Mouse (Mus musculus): ENCODE measurements around the gene Eif4e3. TPM values are rescaled to one million over a fixed set of nuclear protein-coding genes. Genes with fewer than 3 reads are reported as not detected.

Eif4e3 gene
- polyA plus RNA-seq, 1 experiment, result 19.2 TPM

- TF ChIP-seq POLR2A (IDR thresholded peaks at IDR 0.05; ENCODE audit: extremely low read depth, insufficient read depth, low read length) (no peak), CTCF (IDR thresholded peaks at IDR 0.05; ENCODE audit: extremely low read depth, insufficient read depth, low read length) (no peak)
- Histone ChIP-seq H3K4me1 (ENCODE audit: control insufficient read depth, insufficient read depth, low read length) (peaks cover 4% of the 10 kb centered on the region; the same call in 1 of the 2 replicates), H3K27ac (ENCODE audit: insufficient read depth, low read length) (no peak overlapping the region), H3K4me3 (ENCODE audit: insufficient read depth, low read length) (no peak overlapping the region)
Observed at GRCm38 (mm10) chr6:99620471-99620870, 46.1 kb downstream of the Eif4e3 start.

GRCm38 (mm10) chr6:99619964-99620363, 46.6 kb downstream of the Eif4e3 start:
- Histone ChIP-seq H3K4me3 (ENCODE audit: insufficient read depth, low read length) (no peak overlapping the region), H3K4me1 (ENCODE audit: control insufficient read depth, insufficient read depth, low read length) (peaks cover 7% of the 10 kb centered on the region), H3K27ac (ENCODE audit: insufficient read depth, low read length) (no peak overlapping the region)
- TF ChIP-seq CTCF (IDR thresholded peaks at IDR 0.05; ENCODE audit: extremely low read depth, insufficient read depth, low read length) (no peak), POLR2A (IDR thresholded peaks at IDR 0.05; ENCODE audit: extremely low read depth, insufficient read depth, low read length) (no peak)

- peaks cover 8% of the 10 kb centered on the region for H3K4me1 ChIP-seq (ENCODE audit: control insufficient read depth, insufficient read depth, low read length)
- no peak overlapping the region for H3K27ac ChIP-seq (ENCODE audit: insufficient read depth, low read length)
- TF ChIP-seq CTCF (IDR thresholded peaks at IDR 0.05; ENCODE audit: extremely low read depth, insufficient read depth, low read length) (no peak), POLR2A (IDR thresholded peaks at IDR 0.05; ENCODE audit: extremely low read depth, insufficient read depth, low read length) (no peak)
- H3K4me3 ChIP-seq (ENCODE audit: insufficient read depth, low read length), result no peak overlapping the region
Observed at GRCm38 (mm10) chr6:99619466-99619865, 47.1 kb downstream of the Eif4e3 start.

DNA sequence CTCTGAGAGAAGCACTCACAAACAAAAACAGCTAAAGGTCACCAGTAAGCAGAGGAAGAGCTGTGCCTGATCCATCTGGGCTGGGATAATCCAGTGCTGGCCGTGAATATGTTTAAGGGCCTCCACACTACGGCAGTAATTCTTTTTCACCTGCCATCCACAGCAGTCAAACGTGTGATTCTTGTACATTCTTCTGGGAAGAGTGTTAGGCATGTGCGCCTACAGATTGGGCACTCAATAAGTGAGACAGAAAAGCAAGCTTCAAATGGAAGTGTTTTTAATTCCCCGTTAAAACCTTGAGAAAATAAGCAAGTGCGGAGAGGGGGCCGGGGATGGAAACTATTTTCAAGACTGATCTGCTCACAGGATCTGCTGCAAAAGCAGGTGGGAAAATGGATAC, 48.7 kb downstream of the Eif4e3 start:
- Histone ChIP-seq H3K4me3 (ENCODE audit: insufficient read depth, low read length) (no peak overlapping the region), H3K4me1 (ENCODE audit: control insufficient read depth, insufficient read depth, low read length) (peaks cover 9% of the 10 kb centered on the region), H3K27ac (ENCODE audit: insufficient read depth, low read length) (peak overlapping the region; percentile 9; the same call in 1 of the 2 replicates)
- no peak for TF ChIP-seq POLR2A (IDR thresholded peaks at IDR 0.05; ENCODE audit: extremely low read depth, insufficient read depth, low read length)
- no peak for TF ChIP-seq CTCF (IDR thresholded peaks at IDR 0.05; ENCODE audit: extremely low read depth, insufficient read depth, low read length)

DNA sequence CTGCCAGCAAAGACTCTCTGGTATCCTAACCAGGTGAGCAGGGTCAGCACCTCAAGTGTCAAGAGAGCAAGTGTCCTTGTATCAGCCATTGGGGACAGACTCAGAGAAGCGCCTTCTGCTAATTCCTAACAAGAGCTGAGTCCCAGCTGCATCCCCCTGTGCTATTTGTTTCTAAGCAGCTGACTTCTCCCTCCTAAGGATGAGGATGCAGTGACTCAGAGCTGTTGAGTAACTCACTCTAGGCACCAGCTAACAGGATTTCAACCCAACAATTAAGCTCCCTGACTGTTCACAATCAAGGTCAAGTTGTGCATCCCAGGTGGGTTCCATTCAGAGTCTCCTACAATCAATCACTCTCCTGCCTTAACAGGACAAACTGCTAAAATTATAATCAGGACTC, 49.2 kb downstream of the Eif4e3 start:
- Histone ChIP-seq H3K4me3 (ENCODE audit: insufficient read depth, low read length) (no peak overlapping the region), H3K27ac (ENCODE audit: insufficient read depth, low read length) (peak overlapping the region; percentile 9; the same call in 1 of the 2 replicates), H3K4me1 (ENCODE audit: control insufficient read depth, insufficient read depth, low read length) (peaks cover 9% of the 10 kb centered on the region)
- no peak for TF ChIP-seq CTCF (IDR thresholded peaks at IDR 0.05; ENCODE audit: extremely low read depth, insufficient read depth, low read length)
- TF ChIP-seq POLR2A (IDR thresholded peaks at IDR 0.05; ENCODE audit: extremely low read depth, insufficient read depth, low read length), result no peak

- no peak overlapping the region for H3K27ac ChIP-seq (ENCODE audit: insufficient read depth, low read length)
- H3K4me1 ChIP-seq (ENCODE audit: control insufficient read depth, insufficient read depth, low read length), result peaks cover 11% of the 10 kb centered on the region
- no peak overlapping the region for H3K4me3 ChIP-seq (ENCODE audit: insufficient read depth, low read length)
- TF ChIP-seq CTCF (IDR thresholded peaks at IDR 0.05; ENCODE audit: extremely low read depth, insufficient read depth, low read length), result no peak
- TF ChIP-seq POLR2A (IDR thresholded peaks at IDR 0.05; ENCODE audit: extremely low read depth, insufficient read depth, low read length), result no peak
Observed at GRCm38 (mm10) chr6:99615272-99615751, 51.3 kb downstream of the Eif4e3 start.

GRCm38 (mm10) chr6:99614566-99615271, 51.9 kb downstream of the Eif4e3 start:
- no peak overlapping the region for H3K27ac ChIP-seq (ENCODE audit: insufficient read depth, low read length)
- H3K4me1 ChIP-seq (ENCODE audit: control insufficient read depth, insufficient read depth, low read length), result peaks cover 11% of the 10 kb centered on the region
- TF ChIP-seq POLR2A (IDR thresholded peaks at IDR 0.05; ENCODE audit: extremely low read depth, insufficient read depth, low read length), result no peak
- no peak for TF ChIP-seq CTCF (IDR thresholded peaks at IDR 0.05; ENCODE audit: extremely low read depth, insufficient read depth, low read length)

GRCm38 (mm10) chr6:99611866-99612265, 54.7 kb downstream of the Eif4e3 start:
- Histone ChIP-seq H3K4me1 (ENCODE audit: control insufficient read depth, insufficient read depth, low read length) (peaks cover 8% of the 10 kb centered on the region), H3K4me3 (ENCODE audit: insufficient read depth, low read length) (no peak overlapping the region), H3K27ac (ENCODE audit: insufficient read depth, low read length) (no peak overlapping the region)
- TF ChIP-seq CTCF (IDR thresholded peaks at IDR 0.05; ENCODE audit: extremely low read depth, insufficient read depth, low read length), result peak; percentile 32
- TF ChIP-seq POLR2A (IDR thresholded peaks at IDR 0.05; ENCODE audit: extremely low read depth, insufficient read depth, low read length), result no peak

More at GRCm38 (mm10) chr6:99614566-99615271, 51.9 kb downstream of the Eif4e3 start:
- no peak overlapping the region for H3K4me3 ChIP-seq (ENCODE audit: insufficient read depth, low read length)

- Histone ChIP-seq H3K27ac (ENCODE audit: insufficient read depth, low read length) (no peak overlapping the region), H3K4me1 (ENCODE audit: control insufficient read depth, insufficient read depth, low read length) (peaks cover 8% of the 10 kb centered on the region), H3K4me3 (ENCODE audit: insufficient read depth, low read length) (no peak overlapping the region)
- TF ChIP-seq CTCF (IDR thresholded peaks at IDR 0.05; ENCODE audit: extremely low read depth, insufficient read depth, low read length), result no peak
- TF ChIP-seq POLR2A (IDR thresholded peaks at IDR 0.05; ENCODE audit: extremely low read depth, insufficient read depth, low read length), result no peak
Observed at GRCm38 (mm10) chr6:99610454-99611427, 55.8 kb downstream of the Eif4e3 start.

All from cortical plate, adult 2 months (tissue).